Mouse (Mus musculus): Measurements from ENCODE around the gene Tmem223.

The Tmem223 gene

GRCm38 (mm10) chr19:8745382-8745781, 25.4 kb upstream of the Tmem223 start:
- no peak for DNase-seq (ENCODE audit: low spot score)

- DNase-seq (ENCODE audit: low spot score): no peak
These were observed 23.4 kb upstream of the Tmem223 start for GRCm38 (mm10) chr19:8747368-8747767.

GRCm38 (mm10) chr19:8755652-8756051, 15.1 kb upstream of the Tmem223 start:
- DNase-seq (ENCODE audit: low spot score): no peak

- peak; percentile 91 for DNase-seq (ENCODE audit: low spot score)
These were observed 14.0 kb upstream of the Tmem223 start, which contains the start of gene Nxf1 for GRCm38 (mm10) chr19:8756635-8757387. Gene Nxf1, plus strand, starts transcription at chr19:8757073.

GRCm38 (mm10) chr19:8757471-8757998, 13.3 kb upstream of the Tmem223 start:
- DNase-seq (ENCODE audit: low spot score): no peak

GRCm38 (mm10) chr19:8758899-8759298, 11.9 kb upstream of the Tmem223 start:
- DNase-seq (ENCODE audit: low spot score): no peak

GRCm38 (mm10) chr19:8760757-8761156, 10.0 kb upstream of the Tmem223 start:
- no peak for DNase-seq (ENCODE audit: low spot score)

- DNase-seq (ENCODE audit: low spot score): no peak
These were observed 7.5 kb upstream of the Tmem223 start for GRCm38 (mm10) chr19:8763276-8763675.

- no peak for DNase-seq (ENCODE audit: low spot score)
These were observed 5.2 kb upstream of the Tmem223 start for GRCm38 (mm10) chr19:8765562-8765961.

GRCm38 (mm10) chr19:8772996-8773395, 2.2 kb downstream of the Tmem223 start:
- DNase-seq (ENCODE audit: low spot score): no peak

- DNase-seq (ENCODE audit: low spot score): no peak
These were observed 2.6 kb downstream of the Tmem223 start for GRCm38 (mm10) chr19:8773409-8773808.

- DNase-seq (ENCODE audit: low spot score): peak; percentile 97
These were observed 3.5 kb downstream of the Tmem223 start, which contains the start of gene Tmem179b for GRCm38 (mm10) chr19:8774086-8774835. Gene Tmem179b, minus strand, starts transcription at chr19:8774467.

- no peak for DNase-seq (ENCODE audit: low spot score)
These were observed 4.2 kb downstream of the Tmem223 start for GRCm38 (mm10) chr19:8774951-8775421.

GRCm38 (mm10) chr19:8786008-8786781, 15.4 kb downstream of the Tmem223 start, which contains the start of gene Taf6l:
Gene Taf6l, minus strand, starts transcription at chr19:8786417.
- peak; percentile 95 for DNase-seq (ENCODE audit: low spot score)

GRCm38 (mm10) chr19:8788521-8788920, 17.7 kb downstream of the Tmem223 start:
- DNase-seq (ENCODE audit: low spot score): no peak

- DNase-seq (ENCODE audit: low spot score): no peak
These were observed 18.4 kb downstream of the Tmem223 start for GRCm38 (mm10) chr19:8789171-8789570.

- no peak for DNase-seq (ENCODE audit: low spot score)
These were observed 19.4 kb downstream of the Tmem223 start for GRCm38 (mm10) chr19:8790171-8790570.

- peak; percentile 94 for DNase-seq (ENCODE audit: low spot score)
These were observed 27.6 kb downstream of the Tmem223 start, which contains the start of gene Polr2g for GRCm38 (mm10) chr19:8798264-8798946. Gene Polr2g, minus strand, starts transcription at chr19:8798577.

GRCm38 (mm10) chr19:8798947-8799315, 28.1 kb downstream of the Tmem223 start:
- DNase-seq (ENCODE audit: low spot score): no peak

- DNase-seq (ENCODE audit: low spot score): peak; percentile 97
These were observed 31.5 kb downstream of the Tmem223 start, which contains the start of gene Zbtb3 for GRCm38 (mm10) chr19:8802130-8802821. Gene Zbtb3, plus strand, starts transcription at chr19:8802555.
